Mouse (Mus musculus) R1 (cell line): ENCODE results near the gene A630095N17Rik.

Experiments
- DNase-seq: peaks from one replicate; pipeline ENCODE4 v3.0.0-alpha.2; 2018; ENCODE audit warnings: low read depth, low spot score

The A630095N17Rik gene

DNA sequence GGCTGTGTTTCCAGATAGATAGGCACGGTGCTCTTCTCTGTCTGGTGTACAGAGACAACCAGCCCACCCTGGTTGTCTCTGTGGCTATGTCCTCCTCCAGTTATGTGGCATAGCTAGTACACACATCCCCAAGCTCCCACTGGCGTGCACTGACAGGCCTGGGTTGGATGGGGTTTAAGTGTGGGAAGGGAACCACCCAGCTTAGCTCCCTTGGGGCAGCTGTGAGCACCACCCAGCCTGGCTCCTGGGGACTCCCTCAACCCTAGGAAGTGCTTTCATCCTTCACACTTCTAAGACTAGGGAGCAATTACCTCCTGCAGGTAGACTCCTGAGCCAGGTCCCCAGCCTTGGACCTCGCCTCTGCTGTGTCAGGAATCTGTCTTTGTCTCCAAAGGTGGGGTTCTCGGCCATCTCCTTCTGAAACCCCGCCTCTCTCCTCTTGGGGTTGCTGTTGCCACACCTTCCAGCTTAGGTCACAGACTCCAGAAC is at the start of gene A630095N17Rik:
TSS of gene A630095N17Rik (minus strand) at position 439 of the 489 bp plus-strand sequence.
- no peak for DNase-seq

DNA sequence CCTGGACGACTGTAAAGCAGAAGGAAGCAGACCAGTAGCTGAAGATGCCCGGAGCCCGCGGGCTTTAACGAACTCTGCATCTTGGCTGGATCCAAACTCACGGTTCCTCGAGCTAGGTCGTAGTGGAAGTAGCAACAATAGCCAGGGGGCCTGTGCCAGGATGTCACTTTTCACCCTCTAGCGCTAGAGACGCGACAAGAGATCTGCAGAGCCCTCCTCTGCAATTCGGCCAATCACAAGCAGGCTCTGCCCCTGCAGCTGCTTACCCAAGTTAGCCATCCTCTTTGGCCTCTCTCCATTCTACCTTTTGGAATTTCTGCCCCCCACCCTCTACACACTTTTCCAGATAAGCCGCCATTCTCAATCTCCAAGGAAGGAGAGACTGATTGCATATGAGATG is 46.3 kb upstream of the A630095N17Rik start, which contains the start of gene Resp18:
TSS of gene Resp18 (minus strand) at position 188 of the 400 bp plus-strand sequence.
- DNase-seq, result no peak

DNA sequence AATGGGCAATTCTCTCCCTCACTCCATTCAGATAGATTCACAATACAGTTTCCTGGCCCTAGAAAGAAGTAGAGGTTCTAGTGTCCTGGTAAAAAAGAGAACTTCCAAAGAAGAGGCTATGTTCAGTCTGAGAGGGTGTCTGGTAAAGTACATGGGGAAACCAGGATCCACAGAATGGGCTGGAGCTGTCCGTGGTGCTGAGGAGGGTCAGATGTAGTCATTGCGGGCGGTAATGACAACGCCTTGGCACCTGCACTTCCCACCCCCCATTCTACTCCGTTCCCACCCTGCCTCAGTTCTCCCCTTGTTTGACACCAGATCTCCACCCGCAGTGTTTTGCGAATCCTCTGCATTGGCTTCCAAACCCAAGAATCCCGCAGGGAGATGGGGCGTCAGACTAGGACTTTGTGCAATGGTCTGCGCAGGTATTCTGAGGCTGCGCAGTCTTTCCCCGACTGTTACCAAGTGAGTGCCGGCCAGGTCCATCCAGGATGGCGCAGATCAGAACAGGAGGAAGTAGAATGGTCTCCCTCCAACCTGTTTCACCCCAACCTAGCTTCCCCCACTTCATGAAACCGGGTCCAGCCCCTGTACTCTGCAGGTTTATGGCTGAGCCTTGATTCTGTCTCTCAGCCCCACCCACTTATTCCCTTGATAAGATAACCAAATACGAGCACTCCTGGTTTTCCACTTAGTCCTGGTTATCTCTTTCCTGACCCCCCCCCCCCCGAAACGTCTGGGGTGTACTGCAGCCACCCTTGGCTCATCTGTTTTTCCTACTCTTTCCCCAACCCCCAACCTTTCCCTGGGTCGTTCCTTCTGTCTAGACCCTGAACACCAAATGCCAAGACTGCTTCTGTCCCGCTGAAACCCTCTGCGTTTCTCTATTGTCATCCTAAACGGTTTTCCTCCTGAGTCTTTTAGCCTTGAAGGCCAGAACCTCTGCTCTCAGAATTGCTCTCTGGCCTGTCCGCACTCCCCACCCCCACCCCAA is 45.6 kb upstream of the A630095N17Rik start:
- DNase-seq, result peak; percentile 76

DNA sequence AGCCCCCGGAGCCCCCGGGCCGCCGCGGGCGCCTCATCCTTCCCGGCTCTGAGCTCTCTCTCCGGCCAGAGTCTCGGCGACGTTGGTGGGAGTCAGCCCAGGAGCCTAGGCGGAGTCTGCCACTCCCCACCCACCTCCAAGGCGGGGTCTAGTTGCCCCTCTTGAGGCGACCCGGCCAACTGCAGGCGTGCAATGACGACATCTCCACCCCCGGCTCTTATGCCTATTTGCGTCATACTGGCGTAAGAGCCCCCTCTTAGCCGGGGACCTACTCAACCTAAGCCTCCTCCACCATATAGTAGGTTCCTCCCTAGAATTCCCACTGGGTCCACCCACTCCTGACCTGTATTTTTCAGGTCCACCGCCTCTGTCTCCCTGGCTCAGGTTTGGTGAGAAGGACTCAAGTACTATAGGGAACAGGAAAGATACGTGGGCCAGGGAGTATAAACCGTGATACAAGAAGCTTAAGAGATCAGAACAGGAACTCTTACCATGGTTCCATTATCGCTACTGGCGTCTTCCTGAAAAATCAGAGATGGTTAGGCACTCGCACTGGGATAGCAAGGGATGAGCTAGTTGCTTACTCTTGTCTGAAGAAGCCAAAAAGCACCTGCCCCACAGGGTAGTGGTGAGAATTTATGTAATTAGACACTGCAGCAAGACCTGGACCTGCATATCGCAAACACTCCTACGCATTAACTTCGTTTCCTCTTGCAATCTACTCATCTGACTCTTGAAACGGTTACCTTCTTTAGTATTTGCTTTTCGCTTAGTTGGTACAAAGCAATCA is 32.4 kb upstream of the A630095N17Rik start, which contains the start of gene Ptprn:
TSS of gene Ptprn (minus strand) at position 412 of the 790 bp plus-strand sequence.
- peak; percentile 84 for DNase-seq

DNA sequence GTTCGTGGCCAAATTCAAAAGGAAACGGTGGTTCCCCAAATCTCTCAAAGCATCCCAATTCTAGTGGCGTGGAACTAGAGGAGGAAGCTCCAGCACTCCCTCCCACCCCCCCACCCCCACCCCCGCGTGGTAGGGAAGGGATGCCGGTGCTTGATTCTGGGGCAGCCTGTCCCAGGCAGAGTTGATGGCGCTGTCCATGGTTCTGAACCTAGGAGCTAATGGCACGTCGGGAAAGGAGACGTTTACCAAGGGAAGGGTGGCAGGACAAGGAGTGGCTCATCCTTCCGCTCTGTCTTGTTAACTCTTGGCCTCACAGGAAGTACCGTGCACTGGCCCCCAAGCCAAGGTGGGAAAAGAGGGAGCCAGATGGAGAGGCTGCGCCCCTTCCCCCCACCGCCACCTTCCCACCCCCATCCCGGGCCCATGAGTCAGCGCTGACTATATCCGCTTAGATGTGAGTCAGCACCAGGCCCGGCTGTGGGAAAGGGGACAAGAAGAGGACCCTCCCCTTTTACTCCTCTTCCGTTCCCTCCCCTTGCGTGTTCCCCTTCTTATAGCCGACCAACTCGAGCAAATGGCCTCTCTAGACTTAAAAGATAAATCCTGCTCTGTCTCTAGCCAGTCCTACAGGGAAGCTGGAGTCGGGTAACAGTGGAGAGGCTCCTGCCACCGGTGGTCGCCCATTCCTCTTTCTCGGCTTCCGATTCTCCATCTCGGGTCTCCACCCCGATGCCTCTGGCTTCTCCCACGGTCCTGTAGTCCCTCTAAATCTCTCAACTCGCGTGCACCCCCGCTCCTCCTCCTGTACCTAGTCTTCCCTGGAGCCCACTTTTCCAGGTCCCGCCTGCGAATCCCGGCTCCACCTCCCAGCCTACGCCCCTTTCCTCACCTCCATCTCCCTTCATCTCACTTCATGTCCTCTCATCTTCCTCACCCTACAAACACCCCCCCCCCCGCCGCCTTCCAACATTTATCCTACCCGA is 31.4 kb upstream of the A630095N17Rik start:
- DNase-seq, result peak; percentile 90

DNA sequence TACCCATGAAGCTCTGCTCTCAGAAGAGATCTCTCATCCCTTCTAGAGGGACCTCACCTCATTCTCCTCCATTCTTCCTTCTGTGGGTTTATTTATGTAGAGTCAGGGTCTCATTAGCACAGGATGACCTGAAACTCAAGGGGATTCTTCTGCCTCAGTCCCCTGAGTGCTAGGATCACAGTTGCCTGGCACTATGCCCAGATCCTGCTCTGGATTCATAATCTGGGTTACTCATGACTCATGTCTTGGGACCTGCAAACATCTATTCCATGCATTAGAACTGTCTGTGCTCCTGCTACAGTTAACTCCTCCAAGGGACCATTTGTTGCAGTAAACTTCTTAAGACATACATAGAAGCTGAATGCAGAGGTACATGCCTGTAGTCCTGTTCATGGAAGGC is 29.4 kb upstream of the A630095N17Rik start:
- DNase-seq, result no peak

DNA sequence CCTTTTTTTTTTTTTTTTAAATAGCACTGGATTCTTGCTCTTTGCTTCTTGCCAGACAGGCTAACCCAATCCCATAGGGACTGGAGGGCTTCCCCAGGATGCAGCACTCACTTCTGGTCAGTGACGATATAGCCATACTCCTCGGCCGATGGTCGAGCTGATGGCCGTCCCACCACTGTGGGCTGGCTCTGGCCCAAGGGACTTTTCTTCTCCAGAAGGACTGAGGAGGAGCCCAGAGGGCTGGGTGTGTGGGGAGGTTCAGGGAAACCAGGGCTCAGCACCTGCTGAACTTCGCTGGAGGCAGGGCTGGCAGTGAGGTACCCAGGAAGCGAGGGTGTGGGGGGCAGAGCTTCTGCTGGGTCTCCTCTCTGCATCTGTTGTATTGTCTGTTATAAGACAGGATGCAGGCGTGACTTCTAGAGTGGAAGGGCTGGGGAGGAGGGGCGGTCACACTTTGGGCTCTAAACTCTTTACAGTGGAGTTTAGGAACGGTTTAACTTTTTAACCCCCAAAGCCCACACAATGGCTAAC is 23.7 kb upstream of the A630095N17Rik start:
- DNase-seq, result no peak

DNA sequence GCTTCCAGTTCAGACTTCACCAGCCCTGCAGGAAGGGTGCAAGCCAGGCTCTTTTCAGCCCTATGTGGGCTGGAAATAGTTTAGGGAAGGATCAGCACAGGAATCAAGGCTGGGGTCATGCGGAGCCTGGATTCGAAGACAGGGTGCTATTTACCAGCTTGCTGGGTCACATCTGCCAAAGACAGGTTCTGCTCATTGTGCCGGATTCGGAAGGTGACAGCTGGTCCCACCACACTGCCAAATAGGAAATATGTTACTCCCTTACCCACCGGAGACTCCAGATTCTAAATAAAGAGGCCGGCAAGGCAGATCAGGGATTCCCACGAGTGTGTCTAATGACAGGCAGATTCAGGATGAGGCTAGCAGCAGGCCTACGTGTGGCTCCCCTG is 22.7 kb upstream of the A630095N17Rik start:
- no peak for DNase-seq

DNA sequence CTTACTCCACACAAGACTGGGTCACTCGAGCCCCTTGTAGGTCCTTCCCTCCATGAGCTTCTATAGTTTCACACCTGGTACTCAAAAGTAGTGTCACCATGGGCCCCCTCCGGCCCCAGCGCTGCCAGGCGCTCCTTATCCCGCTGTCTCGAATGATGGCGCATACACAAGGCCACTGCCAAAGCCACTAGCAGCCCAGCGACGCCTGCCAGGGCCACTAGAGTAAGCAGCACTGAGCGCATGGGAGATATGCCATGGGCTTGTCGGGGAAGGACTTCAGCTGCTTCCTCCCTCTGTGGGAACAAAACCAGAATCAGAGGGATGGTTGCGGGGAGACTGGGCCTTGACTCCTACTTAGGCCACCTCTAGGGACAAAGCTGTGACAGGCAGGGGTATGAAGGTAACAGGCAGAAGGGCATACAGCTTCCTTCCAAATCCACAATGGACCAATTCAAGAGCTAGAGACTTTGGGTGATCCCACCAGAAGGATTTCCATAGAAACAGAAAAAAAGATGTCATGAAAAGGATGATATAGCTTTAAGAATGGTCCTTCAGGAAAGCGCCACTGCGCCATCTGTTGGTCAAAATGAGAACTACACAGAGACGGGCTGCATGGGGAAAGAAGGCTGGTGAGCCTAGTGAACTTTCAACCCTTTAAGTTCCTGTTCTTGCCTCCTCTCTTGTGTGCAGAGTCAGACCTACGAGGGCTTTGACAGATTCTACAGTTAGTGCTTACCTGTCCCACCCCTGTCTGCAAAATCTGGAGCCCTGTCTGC is 22.1 kb upstream of the A630095N17Rik start:
- peak; percentile 79 for DNase-seq

DNA sequence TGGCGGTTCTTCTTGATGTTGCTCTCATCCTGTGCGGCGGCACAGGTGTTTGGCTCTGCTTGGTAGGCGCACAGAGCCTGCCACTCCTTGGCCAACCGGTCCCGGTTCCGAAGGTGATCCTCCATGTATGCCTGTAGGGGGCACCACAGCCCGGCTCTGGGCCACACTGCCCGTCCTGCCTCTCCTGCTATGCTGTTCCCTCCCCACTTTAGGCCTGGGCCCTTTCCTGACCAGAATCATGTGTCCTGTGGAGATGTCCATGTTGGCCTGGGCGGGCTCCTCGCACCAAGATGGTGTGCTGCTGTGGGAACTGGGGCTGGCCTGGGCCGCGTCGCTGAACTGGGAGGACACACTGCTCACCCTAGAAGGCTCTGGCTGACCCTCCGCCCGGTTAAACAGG is 21.1 kb upstream of the A630095N17Rik start:
- peak; percentile 58 for DNase-seq

DNA sequence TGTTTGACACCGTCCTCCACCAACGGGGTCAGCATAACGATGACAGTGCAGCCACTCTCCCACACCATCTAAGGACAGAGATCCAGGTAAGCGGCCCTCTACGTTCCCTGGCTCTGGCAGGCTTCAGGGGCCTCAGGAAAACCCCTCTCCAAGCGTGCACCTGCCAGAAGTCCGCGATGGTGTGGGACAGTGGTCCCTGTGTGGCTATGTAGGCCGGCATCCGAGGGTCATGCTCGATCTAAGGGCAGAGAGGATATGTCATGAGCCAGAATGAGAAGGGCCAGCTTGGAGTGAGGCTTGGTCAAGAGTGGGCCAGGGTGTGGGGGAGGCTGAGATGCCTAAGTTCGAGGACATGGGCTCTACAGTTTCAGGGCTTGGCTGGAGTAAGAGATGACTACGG is 20.4 kb upstream of the A630095N17Rik start:
- DNase-seq, result no peak

DNA sequence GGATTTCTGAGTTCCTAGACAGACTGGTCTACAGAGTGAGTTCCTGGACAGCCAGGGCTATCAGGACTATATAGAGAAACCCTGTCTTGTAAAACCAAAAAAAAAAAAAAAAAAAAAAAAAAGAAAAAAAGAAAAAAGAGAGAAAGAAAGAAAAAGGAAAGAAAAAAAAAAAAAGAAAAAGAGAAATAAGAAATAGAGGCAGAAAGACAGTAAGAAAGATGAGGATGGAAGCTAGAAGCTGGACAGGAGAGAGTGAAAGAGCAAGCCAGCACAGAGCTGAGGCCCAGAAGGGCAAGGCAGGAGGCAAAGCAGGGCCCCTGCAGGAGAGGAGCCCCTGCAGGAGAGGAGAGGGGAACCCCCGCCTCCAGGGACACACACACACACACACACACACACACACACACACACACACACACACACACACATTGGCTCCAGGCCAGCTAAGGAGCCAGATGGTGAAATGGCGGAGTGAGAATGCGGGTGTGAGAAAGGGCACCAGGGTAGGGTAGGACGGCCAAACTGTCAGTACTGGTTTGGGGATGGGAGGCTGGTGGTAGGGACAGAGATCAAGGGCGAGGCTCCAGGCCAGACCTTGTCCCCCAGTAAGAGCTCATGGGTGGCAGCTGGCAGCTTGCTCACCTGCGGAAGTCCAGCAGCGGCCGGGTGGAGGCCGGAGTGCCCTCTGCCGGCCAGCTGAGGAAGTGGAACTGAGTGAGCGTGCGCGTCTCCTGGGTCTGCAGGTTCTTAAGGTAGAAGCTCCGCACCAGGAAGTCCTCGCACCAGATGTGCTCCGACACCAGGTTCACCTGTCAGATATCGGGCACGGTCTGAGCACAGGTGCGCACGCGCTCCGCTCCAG is 19.4 kb upstream of the A630095N17Rik start:
- DNase-seq, result peak; percentile 83

DNA sequence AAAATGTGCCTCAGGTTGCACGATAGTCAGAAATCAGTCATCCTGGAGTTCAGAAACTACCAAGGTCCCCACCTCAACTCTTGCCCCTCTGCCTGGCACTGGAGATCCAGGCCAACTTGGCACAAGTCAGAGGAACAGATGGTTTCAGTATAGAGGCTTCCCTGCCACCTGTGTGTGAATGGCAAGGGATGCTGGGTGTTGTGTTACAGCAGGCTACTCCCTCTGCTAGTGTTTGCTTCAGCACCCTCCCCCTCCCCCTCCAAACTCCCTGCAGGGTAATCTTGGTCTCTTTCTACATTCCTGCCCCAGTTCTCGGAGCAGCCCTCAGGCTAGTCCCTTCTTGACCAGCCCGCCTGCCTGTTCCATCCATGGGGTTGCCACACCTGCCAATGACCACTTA is 18.6 kb upstream of the A630095N17Rik start:
- DNase-seq, result no peak

DNA sequence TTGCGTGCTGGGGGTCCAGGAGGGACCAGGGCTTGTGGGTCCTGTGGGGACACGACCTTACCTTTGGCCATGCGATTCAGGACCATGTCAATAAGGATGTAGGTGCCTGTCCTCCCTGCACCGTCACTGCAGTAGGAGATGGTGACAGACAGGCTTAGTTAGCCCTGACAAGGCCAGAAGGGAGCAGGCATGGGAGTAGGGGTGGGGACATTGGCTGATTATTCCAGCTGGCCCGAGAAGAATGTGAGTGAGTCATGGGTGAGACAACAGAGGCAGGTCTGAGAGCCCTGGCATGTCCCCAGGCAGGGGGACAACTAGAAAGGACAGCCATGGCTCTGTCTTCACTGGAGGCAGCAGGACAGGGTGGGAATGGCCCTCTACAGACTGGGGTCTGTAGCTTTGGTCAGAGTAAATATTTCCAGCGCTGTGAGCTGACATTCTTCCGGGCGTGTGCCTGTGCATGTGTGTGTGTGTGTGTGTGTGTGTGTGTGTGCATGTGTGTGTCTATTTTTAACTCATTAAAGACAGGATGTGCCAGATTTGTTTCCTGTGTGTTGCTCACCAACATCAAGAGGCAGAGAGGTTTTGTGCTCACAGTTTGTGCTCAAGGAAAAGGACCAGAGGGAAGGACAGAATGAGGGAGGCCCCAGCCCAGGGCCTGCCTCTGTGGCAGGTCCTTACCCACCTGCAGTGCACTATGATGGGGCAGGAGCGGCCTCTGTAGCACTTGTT is 16.3 kb upstream of the A630095N17Rik start:
- no peak for DNase-seq

DNA sequence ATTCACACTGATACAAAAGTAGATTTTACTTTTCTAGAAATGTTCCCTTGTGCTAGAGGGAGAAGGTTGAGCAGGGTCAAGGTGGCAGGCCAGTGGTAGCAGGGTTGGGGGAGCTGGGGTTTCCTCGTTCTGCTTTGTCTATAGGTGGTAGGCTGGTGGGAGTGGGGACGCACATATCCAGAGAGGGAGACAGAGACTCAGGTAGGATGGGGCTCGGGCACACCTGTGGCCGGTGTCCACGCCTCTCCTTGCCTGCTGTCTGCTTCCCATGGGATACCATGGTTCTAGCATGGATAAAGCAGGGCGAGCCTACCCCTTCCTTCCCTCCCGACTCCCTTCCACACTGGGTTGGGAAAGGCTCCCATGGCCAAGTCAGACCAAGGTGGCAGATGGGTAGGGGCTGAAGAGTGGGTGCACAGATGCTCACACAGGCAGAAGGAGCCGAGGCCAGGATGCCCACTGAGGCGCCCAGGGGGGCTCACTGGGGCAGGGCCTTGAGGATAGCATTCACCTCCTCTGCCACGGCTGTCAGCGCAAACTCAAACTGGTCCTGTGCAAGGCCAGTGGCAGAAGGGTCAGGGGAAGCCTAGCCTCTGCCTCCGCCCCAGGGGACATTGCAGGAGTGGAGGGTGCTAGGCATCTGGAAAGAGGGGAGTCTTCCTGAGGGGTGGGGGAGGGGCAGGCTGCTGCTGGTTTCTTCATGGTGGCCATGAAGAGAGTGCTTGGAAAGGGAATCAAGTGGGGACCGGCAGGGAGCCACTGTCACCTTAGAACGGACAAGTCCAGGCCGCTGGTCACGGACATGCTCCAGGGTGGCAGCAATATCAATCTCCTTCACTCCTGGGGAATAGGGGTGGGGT is 15.4 kb upstream of the A630095N17Rik start:
- DNase-seq, result no peak

DNA sequence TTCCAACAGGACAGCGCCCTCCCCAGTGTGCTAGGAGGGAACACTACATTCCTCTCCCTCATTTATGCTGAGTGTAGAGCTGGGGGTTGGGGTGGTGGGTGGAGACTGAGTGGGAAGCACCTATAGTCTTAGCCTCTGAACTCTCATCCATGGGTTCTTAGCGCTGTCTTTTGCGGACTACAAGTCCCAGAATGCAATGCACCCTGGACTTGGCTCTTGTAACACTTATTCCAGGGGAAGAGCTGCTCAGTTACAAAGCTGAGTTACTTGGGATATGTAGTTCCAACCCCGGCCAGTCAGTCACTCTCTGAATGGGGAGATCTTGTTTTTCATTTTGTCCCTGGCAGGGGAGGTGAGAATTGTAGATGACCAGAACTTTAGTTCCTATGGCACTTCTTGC is 12.9 kb upstream of the A630095N17Rik start:
- DNase-seq, result peak; percentile 94

DNA sequence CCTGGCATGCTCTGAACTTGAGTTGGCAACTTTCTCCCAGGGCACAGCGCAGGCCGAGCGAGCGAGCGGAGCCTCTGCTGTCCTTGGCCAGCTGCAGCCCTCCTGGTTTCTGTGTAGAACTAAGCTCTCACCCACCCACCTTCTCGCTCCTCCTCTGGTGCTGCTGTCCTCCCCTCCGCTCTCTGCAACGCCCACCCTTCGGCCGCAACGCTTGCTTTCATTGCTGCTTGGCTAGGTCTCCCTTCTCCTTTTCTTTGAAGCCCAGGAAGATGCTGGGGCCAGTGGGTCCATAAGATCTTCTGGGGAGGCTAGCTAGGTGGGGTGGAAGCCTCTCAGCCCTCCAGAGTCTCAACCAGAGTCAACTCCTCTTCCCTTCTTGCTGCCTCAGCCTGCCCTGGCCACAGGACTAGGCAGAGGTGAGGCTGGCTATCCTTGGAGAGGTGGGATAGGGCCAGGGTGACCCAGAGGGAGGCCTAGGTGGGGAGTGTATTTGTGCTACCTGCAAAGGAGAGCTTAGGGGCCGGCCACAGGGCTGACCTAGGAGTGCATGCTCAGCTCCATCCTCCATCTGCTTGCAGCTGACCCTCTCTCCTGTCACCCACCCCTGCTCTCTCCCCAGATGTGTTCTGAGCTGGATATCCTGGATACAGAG is 12.4 kb upstream of the A630095N17Rik start:
- DNase-seq, result no peak
